Mouse (Mus musculus) stomach, embryonic 15.5 days (tissue): ENCODE measurements around the gene Pnisr. TPM values are rescaled to one million over a fixed set of nuclear protein-coding genes. Genes with fewer than 3 reads are reported as not detected.

ENCODE experiments used
- ATAC-seq: fragments of 200-750 bp; cut with Nextera tagmentation; 2 replicates; pipeline ENCODE4 v1.8.0; 2017; ENCODE audit warnings: low read depth, moderate number of reproducible peaks, moderate TSS enrichment; ENCODE audit not compliant: insufficient read depth, low FRiP score
- H3K27ac ChIP-seq: fragments of 300-500 bp; sonication (generic); 2 replicates; pipeline ENCODE4 v1.5.1; 2015; ENCODE audit warnings: mild to moderate bottlenecking, inconsistent platforms
- H3K27me3 ChIP-seq: fragments of 300-500 bp; sonication (generic); replicated peaks from 2 replicates; pipeline ENCODE4 v1.6.1; 2015; ENCODE audit warnings: inconsistent platforms
- H3K36me3 ChIP-seq: fragments of 300-500 bp; sonication (generic); 2 replicates; pipeline ENCODE4 v1.6.1; 2015; ENCODE audit warnings: inconsistent platforms
- H3K4me1 ChIP-seq: fragments of 300-500 bp; sonication (generic); 2 replicates; pipeline ENCODE4 v1.6.1; 2015; ENCODE audit warnings: inconsistent platforms
- H3K4me2 ChIP-seq: fragments of 300-500 bp; sonication (generic); 2 replicates; pipeline ENCODE4 v1.6.1; 2015; ENCODE audit warnings: mild to moderate bottlenecking, inconsistent platforms
- H3K4me3 ChIP-seq: fragments of 300-500 bp; sonication (generic); replicated peaks from 2 replicates; pipeline ENCODE4 v1.5.1; 2015; ENCODE audit warnings: inconsistent platforms
- H3K9ac ChIP-seq: fragments of 300-500 bp; sonication (generic); 2 replicates; pipeline ENCODE4 v1.6.1; 2015; ENCODE audit warnings: inconsistent platforms
- H3K9me3 ChIP-seq: fragments of 300-500 bp; sonication (generic); 2 replicates; pipeline ENCODE4 v1.6.1; 2016; ENCODE audit warnings: inconsistent platforms
- WGBS: fragments of 180-500 bp; shearing (Covaris S2); methylation state at CpG from one replicate; pipeline ENCODE4 v1.1.7; 2015; 5-methylcytosine and 5-hydroxymethylcytosine counted together
- polyA plus RNA-seq: library from polyadenylated mRNA; unstranded; fragments of >200 nt; fragmentation: Nextera tagmentation; extraction: Ambion mirVana; gene quantifications from 2 replicates; pipeline ENCODE4 v1.2.1, GENCODE M21; 2015

Gene Pnisr
- polyA plus RNA-seq, 1 experiment from 2014 or later, result 127 TPM

DNA sequence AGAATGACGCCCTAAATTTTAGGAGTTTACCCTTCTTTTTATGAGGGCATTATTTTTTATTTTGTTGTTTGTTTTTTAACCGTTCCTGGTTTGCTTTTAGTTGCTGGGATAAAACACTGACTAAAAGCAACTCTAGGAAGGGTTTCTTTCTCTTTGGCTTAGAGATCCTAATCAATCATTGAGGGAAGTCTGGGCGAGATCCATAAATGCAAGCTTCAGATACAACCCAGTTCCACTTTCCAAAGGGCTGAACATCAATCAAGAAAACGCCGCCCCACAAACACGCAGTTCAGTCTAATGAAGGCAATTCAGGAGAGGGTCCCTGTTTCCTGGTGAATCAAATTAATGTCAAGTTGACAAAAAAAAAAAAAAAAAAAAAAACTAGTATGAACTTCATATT, 31.4 kb downstream of the Pnisr start:
- Histone ChIP-seq H3K27me3 (no peaks in the 10 kb centered on the region), H3K9me3 (no peaks in the 10 kb centered on the region), H3K4me1 (no peaks in the 10 kb centered on the region), H3K4me3 (peak overlapping the region; percentile 69), H3K27ac (no peak overlapping the region), H3K4me2 (peak overlapping the region; percentile 54), H3K36me3 (peaks cover 3% of the 10 kb centered on the region), H3K9ac (no peak overlapping the region)
- ATAC-seq, result no peak
- 15% methylated on average over 6 of the region's 6 CpGs for WGBS

DNA sequence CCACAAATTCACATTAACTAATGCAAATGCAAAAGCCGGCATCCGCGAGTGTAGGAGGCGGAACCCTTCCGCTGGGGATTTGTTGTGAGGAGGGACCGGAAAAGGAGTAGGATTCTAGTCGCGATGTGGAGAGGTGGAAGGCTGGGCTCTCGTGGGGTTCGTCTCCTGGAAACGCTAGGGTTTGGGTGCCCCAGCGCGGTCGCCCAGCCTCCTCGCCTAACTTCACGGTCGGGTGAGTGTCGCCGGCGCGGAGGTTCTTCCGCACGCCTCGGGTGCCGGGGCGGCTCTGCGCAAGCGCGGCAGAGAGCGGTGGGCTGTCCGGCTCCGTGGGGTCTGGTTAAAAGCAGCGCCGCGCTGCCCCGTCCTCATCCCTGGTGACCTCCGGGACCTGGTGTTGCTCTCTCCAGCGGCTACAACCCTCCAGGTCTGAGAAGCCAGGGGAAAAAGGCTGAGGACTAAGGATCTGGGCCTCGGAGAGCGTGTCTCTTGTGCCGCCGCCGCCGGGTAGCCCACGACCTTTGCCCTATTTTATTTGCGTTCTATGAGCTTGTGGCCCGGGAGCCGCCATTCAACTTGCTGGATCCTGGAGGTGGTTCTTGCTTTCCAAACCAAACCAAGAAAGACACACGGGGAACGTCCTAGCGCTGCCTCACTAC, 32.3 kb downstream of the Pnisr start, which contains the start of gene Coq3:
TSS of gene Coq3 (plus strand) at position 109 of the 656 bp plus-strand sequence.
- peak within 1 kb of the TSS; percentile 91 for H3K27ac ChIP-seq
- H3K9ac ChIP-seq, result peak within 1 kb of the TSS; percentile 62
- under 1% methylated on average over 51 of the region's 51 CpGs for whole genome bisulfite sequencing
- H3K36me3 ChIP-seq, result no peaks in the 10 kb centered on the region
- H3K9me3 ChIP-seq, result no peaks in the 10 kb centered on the region
- peak within 1 kb of the TSS; percentile 69 for H3K4me3 ChIP-seq
- H3K4me1 ChIP-seq, result no peaks in the 10 kb centered on the region
- H3K4me2 ChIP-seq, result peak within 1 kb of the TSS; percentile 54
- no peaks in the 10 kb centered on the region for H3K27me3 ChIP-seq
- peak; percentile 93 for ATAC-seq

DNA sequence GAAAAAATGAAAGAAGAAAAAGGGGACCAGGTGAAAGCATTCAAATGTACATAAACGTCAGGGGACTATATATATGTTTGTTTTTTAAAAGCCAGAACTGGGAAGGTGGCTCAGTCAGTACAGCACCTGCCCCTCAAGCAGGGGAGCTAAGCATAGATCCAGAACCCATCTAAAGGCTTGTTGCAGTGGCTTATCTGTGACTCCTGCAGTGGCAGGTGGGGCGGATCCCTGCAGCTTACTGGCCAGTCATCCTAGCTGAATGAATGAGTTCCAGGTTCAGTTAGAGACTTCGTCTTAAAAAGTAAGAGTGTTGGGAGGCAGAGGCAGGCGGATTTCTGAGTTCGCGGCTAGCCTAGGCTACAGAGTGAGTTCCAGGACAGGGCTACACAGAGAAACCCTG, 35.4 kb downstream of the Pnisr start:
- 88% methylated on average over 6 of the region's 6 CpGs for WGBS
- no peak overlapping the region for H3K4me2 ChIP-seq
- no peaks in the 10 kb centered on the region for H3K9me3 ChIP-seq
- no peak overlapping the region for H3K9ac ChIP-seq
- no peak overlapping the region for H3K27ac ChIP-seq
- H3K36me3 ChIP-seq, result no peaks in the 10 kb centered on the region
- H3K27me3 ChIP-seq, result no peaks in the 10 kb centered on the region
- no peak for ATAC-seq
- no peaks in the 10 kb centered on the region for H3K4me1 ChIP-seq
- H3K4me3 ChIP-seq, result no peak overlapping the region

- H3K9ac ChIP-seq, result no peak overlapping the region
- no peak overlapping the region for H3K4me3 ChIP-seq
- no peak for ATAC-seq
- no peak overlapping the region for H3K4me2 ChIP-seq
- WGBS, result 68% methylated on average over 8 of the region's 8 CpGs
- H3K27ac ChIP-seq, result no peak overlapping the region
- H3K36me3 ChIP-seq, result no peaks in the 10 kb centered on the region
- no peaks in the 10 kb centered on the region for H3K4me1 ChIP-seq
- H3K27me3 ChIP-seq, result no peaks in the 10 kb centered on the region
- H3K9me3 ChIP-seq, result no peaks in the 10 kb centered on the region
Measured at GRCm38 (mm10) chr4:21885831-21886230, 38.4 kb downstream of the Pnisr start.

Other genes starting within 250 kb of the Pnisr start
- not detected in 2 replicates for gene Prdm13, start 161.6 kb upstream of the Pnisr start, polyA plus RNA-seq
- gene Ccnc, start 119.9 kb upstream of the Pnisr start, polyA plus RNA-seq, result 38.0 and 39.5 TPM in 2 replicates
- gene Usp45, start 80.4 kb upstream of the Pnisr start, polyA plus RNA-seq, result 8.6 and 9.2 TPM in 2 replicates
- gene Tstd3, start 80.4 kb upstream of the Pnisr start, polyA plus RNA-seq, result 13.3 and 16.2 TPM in 2 replicates
- 13.9 and 14.6 TPM in 2 replicates for gene Coq3, start 32.1 kb downstream of the Pnisr start, polyA plus RNA-seq
- 3.6 and 4.7 TPM in 2 replicates for gene Faxc, start 83.7 kb downstream of the Pnisr start, polyA plus RNA-seq